Mouse (Mus musculus): ENCODE data around the gene Depdc5.

DNA sequence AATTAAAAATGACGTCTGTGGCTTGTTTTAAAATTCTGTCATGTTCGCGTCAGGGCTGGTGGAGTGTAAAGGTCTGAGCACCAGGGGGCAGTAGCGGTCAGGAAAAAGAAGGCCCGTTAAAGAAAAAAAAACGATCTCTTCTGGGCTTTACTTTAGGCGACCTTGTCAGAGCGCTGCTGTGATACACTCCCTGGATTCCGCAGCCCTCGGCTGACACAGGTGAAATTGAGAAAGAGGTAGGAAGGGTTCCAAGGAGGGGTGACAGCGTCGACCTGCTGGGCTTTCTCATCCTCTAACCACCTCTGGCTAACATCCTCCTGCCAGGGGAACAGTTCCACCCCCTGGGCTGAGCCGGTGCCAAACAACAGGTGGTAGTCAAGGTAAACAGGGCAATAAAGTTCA lies 176.0 kb downstream of the Depdc5 start:
- TF ChIP-seq CTCF (IDR thresholded peaks at IDR 0.05; ENCODE audit: insufficient read depth, low read length) (peak; percentile 64), POLR2A (IDR thresholded peaks at IDR 0.05; ENCODE audit: borderline replicate concordance, extremely low read depth, low read depth, low read length) (no peak)

Data from lung, adult 2 months (tissue).